Mouse (Mus musculus) cerebellum, adult 2 months (tissue): ENCODE data around the gene Arid1b.

Source experiments
- CTCF ChIP-seq: fragments of 200-500 bp; IDR thresholded peaks from 2 replicates; pipeline ENCODE4 v1.5.1; 2011; ENCODE audit warnings: low read depth, mild to moderate bottlenecking, control low read depth, low read length, moderate library complexity, borderline replicate concordance; ENCODE audit not compliant: insufficient read depth
- POLR2A ChIP-seq: fragments of 200-500 bp; IDR thresholded peaks from 2 replicates; pipeline ENCODE4 v1.6.1; 2011; ENCODE audit warnings: low read length, control low read depth, borderline replicate concordance; ENCODE audit not compliant: insufficient read depth

DNA sequence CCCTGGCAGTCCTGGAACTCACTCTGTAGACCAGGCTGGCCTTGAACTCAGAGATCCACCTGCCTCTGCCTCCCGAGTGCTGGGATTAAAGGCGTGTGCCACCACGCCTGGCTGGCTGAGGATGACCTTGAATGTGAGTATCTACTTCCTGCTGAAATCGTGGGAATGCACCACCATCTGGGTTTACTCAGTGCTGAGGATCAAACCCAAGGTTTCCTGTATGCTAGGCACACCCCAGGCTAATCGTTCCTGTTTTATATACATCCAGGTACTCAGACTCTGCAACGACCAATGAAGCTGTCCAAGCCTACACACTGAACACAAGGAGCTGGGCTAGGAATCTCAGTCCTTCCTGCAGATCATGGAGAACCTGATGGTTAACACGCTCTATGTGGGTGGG, 9.4 kb upstream of the Arid1b start:
- TF ChIP-seq CTCF, result no peak
- TF ChIP-seq POLR2A, result no peak
